In the genomic region with DNA sequence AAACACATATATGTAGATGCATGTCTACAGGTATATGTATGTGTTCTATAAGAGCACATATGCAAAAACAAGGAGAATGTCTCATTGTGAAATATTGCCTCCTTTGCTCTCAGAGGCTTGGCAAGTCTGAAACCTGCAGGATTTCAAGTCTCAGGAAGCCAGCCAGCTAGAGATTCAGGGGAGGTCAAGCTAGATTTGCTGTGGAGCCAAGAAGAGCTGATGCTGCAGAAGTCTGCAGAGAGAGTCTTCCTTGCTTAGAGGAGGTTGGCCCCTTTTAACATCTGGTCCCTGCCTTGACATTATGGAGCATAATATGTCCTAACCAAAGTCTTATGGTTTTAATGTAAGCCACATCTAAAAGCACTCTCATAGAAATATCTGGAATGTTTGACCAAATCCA, we compare ENCODE assay signal across 18 mouse cellular contexts.
DNase-seq lines count a peak whose midpoint lies in the region; ATAC-seq and TF ChIP-seq lines count a peak whose summit lies in the region.
"Had no signal": no experiment of that assay in that cellular context is flagged by ENCODE, and none has a peak within 500 bp of the region (broad histone marks: within the 10 kb centered on the region; RNA-seq: fewer than 3 reads in every experiment).

No protein-coding gene starts in this region.

- peaks cover 4% of the 10 kb centered on the region for H3K4me1 ChIP-seq in cerebellum, adult 2 months (ENCODE audit: control insufficient read depth, insufficient read depth, low read length)
- H3K4me1 ChIP-seq: embryonic facial prominence, embryonic 12.5 days; forebrain, embryonic 15.5 days; heart, embryonic 15.5 days; hindbrain, embryonic 13.5 days had no signal

- no peak overlapping the region for H3K27ac ChIP-seq in cerebellum, adult 2 months (ENCODE audit: insufficient read depth, low read length)
- H3K27ac ChIP-seq: embryonic facial prominence, embryonic 12.5 days; forebrain, embryonic 15.5 days; heart, adult 2 months; heart, embryonic 15.5 days; hindbrain, embryonic 13.5 days; hindbrain, postnatal 0 days had no signal

- peak; percentile 56; the same call in 1 of the 2 replicates for ATAC-seq in cerebellum, adult (ENCODE audit: insufficient number of reproducible peaks, low FRiP score, low TSS enrichment)
- ATAC-seq: forebrain, embryonic 15.5 days; hindbrain, postnatal 0 days had no signal

- no peak for TF ChIP-seq POLR2A in cerebellum, adult 2 months (IDR thresholded peaks at IDR 0.05; ENCODE audit: borderline replicate concordance, insufficient read depth, low read length)

- no peak overlapping the region for H3K4me3 ChIP-seq in cerebellum, adult 2 months (replicated peaks; ENCODE audit: insufficient read depth, low read depth, low read length)
- H3K4me3 ChIP-seq: embryonic facial prominence, embryonic 12.5 days; forebrain, embryonic 15.5 days; heart, adult 2 months; heart, embryonic 15.5 days; hindbrain, embryonic 13.5 days had no signal

- TF ChIP-seq CTCF in cerebellum, adult 2 months (IDR thresholded peaks at IDR 0.05; ENCODE audit: borderline replicate concordance, insufficient read depth, low read depth, low read length), result no peak

- DNase-seq in cerebellum, postnatal 4 days (ENCODE audit: low spot score in 2 of 2), result no peak
- peak; percentile 14 for DNase-seq in kidney, postnatal 10 days
- DNase-seq in kidney, adult 18-20 months, result no peak
- DNase-seq in cerebellum, adult 2 months, result peak; percentile 46 to 73
- DNase-seq in cerebellum, postnatal 14 days, result peak; percentile 47 to 67
- DNase-seq in spleen, postnatal 4 days (ENCODE audit: low spot score in 2 of 2), result no peak
- no peak for DNase-seq in neural tube, embryonic 10.5 days (ENCODE audit: extremely low spot score, low spot score)
- DNase-seq: adrenal gland, postnatal 25 days; gastrocnemius, postnatal 36 days; heart, adult 2 months; heart, postnatal 14 days; kidney, adult 11 months had no signal

- no peaks in the 10 kb centered on the region for H3K27me3 ChIP-seq in cerebellum, adult 2 months (ENCODE audit: control insufficient read depth, insufficient read depth, low read length)
- H3K27me3 ChIP-seq: embryonic facial prominence, embryonic 12.5 days; forebrain, embryonic 15.5 days; heart, embryonic 15.5 days; hindbrain, embryonic 13.5 days had no signal

Comparison
In these comparisons a context has a peak if more than half of its experiments do, and no peak if none do; other contexts are left out.
1. DNase-seq: peak in kidney, postnatal 10 days (single experiment), cerebellum, adult 2 months (2 of 2) and cerebellum, postnatal 14 days (2 of 2); none in cerebellum, postnatal 4 days (0 of 2), kidney, adult 18-20 months (single experiment), spleen, postnatal 4 days (0 of 2) and neural tube, embryonic 10.5 days (single experiment).